Mouse (Mus musculus) monocyte, adult 5-6 weeks (primary cell): ENCODE results near the gene Cxcl12. TPM values are rescaled to one million over a fixed set of nuclear protein-coding genes. Genes with fewer than 3 reads are reported as not detected.

Experiments used
- ATAC-seq: fragments of 153-309, 156-312 bp; replicated peaks from 2 replicates; pipeline ENCODE4 v1.8.0; 2017; ENCODE audit warnings: mild to moderate bottlenecking; ENCODE audit not compliant: low TSS enrichment, insufficient number of reproducible peaks, severe bottlenecking, poor library complexity, low FRiP score
- total RNA-seq: library from RNA; stranded (forward); fragments of 200-1000, 200-491, 200-594 nt; gene quantifications from 3 replicates; pipeline ENCODE4 v1.2.3, GENCODE M21; 2017

Cxcl12 gene
- total RNA-seq, 1 experiment from 2014 or later, result not detected

DNA sequence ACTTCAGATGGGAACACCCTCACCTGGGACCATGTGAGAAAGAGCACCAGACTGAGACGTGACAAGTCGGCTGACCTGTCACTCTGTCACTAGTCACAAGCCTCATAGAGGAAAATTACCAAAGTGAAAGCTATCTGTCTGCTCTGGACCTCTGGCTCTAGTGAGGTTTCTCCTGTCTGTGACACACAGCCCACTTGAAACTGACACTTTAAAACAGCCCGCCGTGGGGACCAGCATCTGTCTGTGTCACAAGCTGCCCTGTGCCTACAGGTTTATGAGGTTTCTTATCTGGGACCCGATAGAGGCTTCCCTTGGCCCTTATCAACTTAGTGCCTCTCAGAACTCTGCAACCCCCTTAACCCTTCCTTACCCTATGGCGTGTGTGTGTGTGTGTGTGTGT lies 41.8 kb downstream of the Cxcl12 start:
- ATAC-seq, result no peak

DNA sequence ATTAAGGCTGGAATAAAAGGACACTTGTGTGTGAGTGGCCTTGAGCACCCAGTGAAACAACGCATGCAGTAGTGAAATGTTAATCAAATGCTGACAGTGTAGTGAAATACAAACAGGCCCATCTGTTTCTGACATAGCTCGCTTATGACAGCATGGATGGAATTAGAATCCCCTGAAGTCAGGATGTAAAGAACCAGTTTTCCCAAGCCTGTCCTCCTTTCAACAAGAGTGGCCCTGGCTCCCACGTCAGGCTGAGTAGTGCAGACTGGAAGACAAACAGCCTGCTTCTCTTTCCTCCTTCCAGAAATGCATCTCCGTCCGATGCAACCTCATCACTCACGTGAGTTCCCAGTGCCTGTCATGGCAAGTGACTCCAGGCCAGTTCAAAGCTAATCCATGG lies 42.2 kb downstream of the Cxcl12 start:
- no peak for ATAC-seq

DNA sequence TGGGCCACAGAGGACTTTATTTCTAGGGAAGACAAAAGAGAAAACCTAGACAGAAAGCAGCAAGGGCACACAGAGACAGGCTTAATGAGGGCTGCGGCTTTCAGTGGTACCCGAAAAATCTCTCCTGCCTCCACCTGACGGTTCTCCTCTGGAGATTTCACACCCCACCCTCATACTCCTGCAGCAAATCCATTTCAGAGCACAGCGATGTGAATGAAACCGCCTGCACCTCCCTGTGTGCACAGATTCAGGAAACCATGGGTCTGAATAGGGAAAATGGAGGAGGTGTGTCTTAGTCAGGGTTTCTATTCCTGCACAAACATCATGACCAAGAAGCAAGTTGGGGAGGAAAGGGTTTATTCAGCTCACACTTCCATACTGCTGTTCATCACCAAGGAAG lies 46.2 kb downstream of the Cxcl12 start:
- ATAC-seq, result no peak

GRCm38 (mm10) chr6:117218442-117219299 lies 50.3 kb downstream of the Cxcl12 start:
- ATAC-seq, result no peak

GRCm38 (mm10) chr6:117219300-117219680 lies 51.0 kb downstream of the Cxcl12 start:
- ATAC-seq, result no peak

GRCm38 (mm10) chr6:117219911-117220481 lies 51.7 kb downstream of the Cxcl12 start:
- ATAC-seq, result no peak

DNA sequence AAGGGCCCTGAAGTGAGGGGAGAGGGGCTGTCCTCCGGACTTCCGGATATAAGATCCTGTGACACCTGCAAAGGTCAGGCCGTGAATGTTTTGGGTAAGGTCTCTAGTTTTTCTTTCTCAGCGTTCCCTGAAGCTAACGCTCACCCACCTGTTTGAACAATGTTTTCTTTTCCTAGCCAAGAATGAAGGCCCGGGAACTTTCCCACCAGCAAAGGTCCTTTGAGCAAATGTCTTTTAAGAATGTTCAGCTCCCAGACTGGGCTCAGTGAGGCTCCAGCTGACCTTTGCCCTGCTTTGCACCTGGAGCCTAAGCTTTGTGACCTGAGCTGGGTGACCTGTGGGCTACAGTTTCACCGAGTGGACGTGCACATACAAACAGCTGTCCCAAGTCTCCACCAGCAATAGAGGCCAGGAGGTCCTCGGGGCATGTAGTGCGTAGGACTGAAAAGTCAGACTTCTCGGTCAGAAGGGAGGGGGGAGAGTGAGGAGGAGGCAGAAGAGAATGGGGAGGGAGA lies 52.6 kb downstream of the Cxcl12 start:
- no peak for ATAC-seq
